Mouse (Mus musculus): ENCODE results near the gene Gm20431. TPM values are rescaled to one million over a fixed set of nuclear protein-coding genes. Genes with fewer than 3 reads are reported as not detected.

Gm20431 gene
- total RNA-seq, 2 experiments from 2014 or later = 14.0 to 20.7 TPM

Small RNA genes lying within 50 kb of the gene (microRNA-seq; reads per million reads assigned to microRNA genes)
- gene Gm22355 (ENCODE audit: borderline number of aligned reads in 2 of 2) = 0 reads per million in 2 experiments

Other genes starting within 250 kb of the Gm20431 start
- gene Slc9a8, start 239.8 kb downstream of the Gm20431 start, total RNA-seq (2021) = 10 to 100 TPM; 24.7 to 27.9 TPM
- gene Rnf114, start 168.9 kb downstream of the Gm20431 start, total RNA-seq (2021) = 10 to 100 TPM; 68.2 to 70.1 TPM
- 10 to 100 TPM; 13.6 to 14.6 TPM for gene Spata2, start 168.6 kb downstream of the Gm20431 start, total RNA-seq (2021)
- 1 to 10 TPM; 1.5 to 2.0 TPM for gene Snai1, start 123.3 kb downstream of the Gm20431 start, total RNA-seq (2021)
- 100 to 1,000 TPM; 111 to 114 TPM for gene Ube2v1, start 29.4 kb downstream of the Gm20431 start, total RNA-seq (2021)
- gene Cebpb, start 27.4 kb upstream of the Gm20431 start, total RNA-seq (2021) = 100 to 1,000 TPM in 1 of 2 experiments, 10 to 100 TPM in 1; 93.7 to 108 TPM
- gene Tmem189, start 28.3 kb upstream of the Gm20431 start, total RNA-seq (2021) = 10 to 100 TPM; 26.6 to 29.9 TPM